Mouse (Mus musculus) G1E-ER4 (cell line): Measurements from ENCODE around the gene Gria3. TPM values are rescaled to one million over a fixed set of nuclear protein-coding genes. Genes with fewer than 3 reads are reported as not detected.

ENCODE experiments used
- GATA1 ChIP-seq: IDR thresholded peaks from one replicate; pipeline ENCODE4 v1.8.0; 2012; ENCODE audit warnings: low read length, inconsistent platforms
- polyA plus RNA-seq: library from polyadenylated mRNA; stranded (reverse); fragments of >175 nt; gene quantifications from 2 replicates; pipeline ENCODE4 v1.2.3, GENCODE M21; 2012

Gria3 gene
- polyA plus RNA-seq, 1 experiment, result not detected

GRCm38 (mm10) chrX:41507959-41508358 lies 107.3 kb downstream of the Gria3 start:
- TF ChIP-seq GATA1, result no peak

GRCm38 (mm10) chrX:41514982-41515381 lies 114.3 kb downstream of the Gria3 start:
- no peak for TF ChIP-seq GATA1

- no peak for TF ChIP-seq GATA1
These were observed 131.9 kb downstream of the Gria3 start for GRCm38 (mm10) chrX:41532511-41532910.

- TF ChIP-seq GATA1, result no peak
These were observed 135.2 kb downstream of the Gria3 start for GRCm38 (mm10) chrX:41535886-41536285.

- no peak for TF ChIP-seq GATA1
These were observed 161.8 kb downstream of the Gria3 start for GRCm38 (mm10) chrX:41562296-41563060.

GRCm38 (mm10) chrX:41564898-41565297 lies 164.2 kb downstream of the Gria3 start:
- no peak for TF ChIP-seq GATA1

GRCm38 (mm10) chrX:41573079-41573478 lies 172.4 kb downstream of the Gria3 start:
- no peak for TF ChIP-seq GATA1

GRCm38 (mm10) chrX:41578797-41579196 lies 178.1 kb downstream of the Gria3 start:
- TF ChIP-seq GATA1, result no peak

GRCm38 (mm10) chrX:41587692-41588091 lies 187.0 kb downstream of the Gria3 start:
- TF ChIP-seq GATA1, result no peak

- no peak for TF ChIP-seq GATA1
These were observed 206.5 kb downstream of the Gria3 start for GRCm38 (mm10) chrX:41607181-41607580.

GRCm38 (mm10) chrX:41614920-41615319 lies 214.3 kb downstream of the Gria3 start:
- no peak for TF ChIP-seq GATA1

GRCm38 (mm10) chrX:41616928-41617327 lies 216.3 kb downstream of the Gria3 start:
- no peak for TF ChIP-seq GATA1

GRCm38 (mm10) chrX:41618396-41618795 lies 217.7 kb downstream of the Gria3 start:
- no peak for TF ChIP-seq GATA1

- TF ChIP-seq GATA1, result no peak
These were observed 232.9 kb downstream of the Gria3 start for GRCm38 (mm10) chrX:41633576-41633975.

GRCm38 (mm10) chrX:41644954-41645353 lies 244.3 kb downstream of the Gria3 start:
- no peak for TF ChIP-seq GATA1

GRCm38 (mm10) chrX:41657791-41658190 lies 257.1 kb downstream of the Gria3 start:
- TF ChIP-seq GATA1, result no peak

- TF ChIP-seq GATA1, result no peak
These were observed 288.2 kb downstream of the Gria3 start for GRCm38 (mm10) chrX:41688869-41689268.

- TF ChIP-seq GATA1, result no peak
These were observed 291.4 kb downstream of the Gria3 start for GRCm38 (mm10) chrX:41692076-41692475.
